Mouse (Mus musculus): Measurements from ENCODE around the gene Islr2.

Gene Islr2

DNA sequence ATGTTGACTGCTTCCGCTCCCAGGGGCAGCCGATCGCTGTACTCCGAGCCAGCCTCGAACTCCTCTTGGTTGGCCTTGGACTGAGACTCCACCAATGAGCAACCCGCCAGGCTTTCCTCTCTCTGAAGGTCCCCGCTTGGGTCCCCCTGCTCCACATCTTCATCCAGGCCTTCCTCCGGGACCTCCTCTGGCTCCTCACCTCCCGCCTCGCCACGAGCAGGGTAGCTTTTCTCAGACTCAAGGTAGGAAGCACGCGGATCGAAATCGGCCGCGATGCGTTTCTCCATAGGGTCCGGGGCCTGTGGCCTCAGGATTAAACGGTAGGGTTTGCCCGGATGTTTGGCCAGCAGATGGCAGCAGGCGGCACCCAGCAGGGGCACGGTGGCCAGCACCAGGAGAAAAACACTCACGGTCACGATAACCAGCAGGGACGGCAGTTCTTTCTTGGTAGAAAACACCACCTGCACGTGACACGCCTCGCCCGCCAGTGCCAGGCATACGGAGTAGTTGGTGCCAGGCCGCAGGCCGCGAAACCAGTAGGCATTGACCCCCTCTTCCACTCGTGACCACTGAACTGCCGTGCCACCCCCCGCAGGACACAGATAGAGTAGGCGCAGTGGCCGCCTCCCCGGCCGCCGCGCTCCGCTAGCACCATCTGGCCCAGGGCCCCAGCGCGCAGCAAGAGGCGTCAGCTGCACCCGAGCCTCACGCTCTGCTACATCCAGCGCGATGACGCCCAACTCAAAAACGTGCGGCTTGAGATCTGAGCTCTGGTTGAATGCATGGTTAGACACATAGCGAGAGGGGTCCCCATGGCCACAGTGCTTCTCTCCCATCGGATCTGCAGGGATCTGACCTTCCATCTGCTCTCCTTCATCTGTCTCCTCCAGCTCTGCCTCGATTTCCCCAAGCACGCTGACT lies 6.1 kb downstream of the Islr2 start:
- DNase-seq (ENCODE audit: low spot score in 2 of 2), result peak; percentile 55 to 79

DNA sequence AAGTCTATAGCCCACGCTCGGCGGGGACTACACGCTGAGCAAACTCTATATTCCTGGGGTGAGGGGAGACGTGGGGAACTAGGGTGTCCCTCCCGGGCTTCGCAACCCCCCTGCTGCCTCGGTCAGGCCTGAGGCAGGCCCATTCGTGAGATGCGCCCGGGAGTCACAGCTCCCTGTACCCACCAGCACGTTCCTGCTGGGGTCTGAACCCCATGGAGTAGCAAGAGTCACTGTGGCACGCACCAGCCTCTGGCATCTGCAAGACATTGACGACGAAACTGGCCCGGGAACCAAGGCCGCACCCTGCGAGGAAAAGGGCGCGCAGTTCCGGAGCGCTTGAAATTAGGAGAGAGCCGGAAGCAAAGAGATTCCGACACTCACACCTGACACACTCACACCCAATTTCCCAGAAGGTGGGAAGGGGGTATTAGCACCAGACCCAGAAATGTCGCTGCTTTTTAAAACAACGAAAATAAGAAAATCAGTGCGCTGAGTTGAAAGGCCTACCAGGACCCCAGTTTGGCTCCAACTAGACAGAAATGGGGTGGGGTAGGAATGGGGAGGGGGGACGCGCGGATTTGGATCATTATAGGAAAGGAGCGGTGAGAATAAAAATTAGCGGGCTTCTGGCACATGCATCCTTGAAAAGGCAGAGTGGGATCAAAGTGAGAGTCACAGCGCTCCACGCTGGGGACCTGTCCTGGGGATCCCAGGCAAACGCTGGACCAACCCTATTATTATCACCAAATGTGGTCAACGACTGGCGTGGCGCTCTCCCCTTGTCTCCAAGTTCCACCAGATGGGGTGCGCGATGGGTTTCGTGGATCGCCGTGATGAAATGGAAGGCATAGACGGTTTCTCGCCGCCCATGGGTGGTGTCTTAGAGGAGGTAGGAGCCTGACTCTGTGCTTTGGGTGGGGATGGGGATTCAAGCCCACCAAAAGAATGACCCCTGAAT lies 7.2 kb downstream of the Islr2 start:
- peak in 1 of 2 experiments; percentile 16 for DNase-seq (ENCODE audit: low spot score in 2 of 2)

DNA sequence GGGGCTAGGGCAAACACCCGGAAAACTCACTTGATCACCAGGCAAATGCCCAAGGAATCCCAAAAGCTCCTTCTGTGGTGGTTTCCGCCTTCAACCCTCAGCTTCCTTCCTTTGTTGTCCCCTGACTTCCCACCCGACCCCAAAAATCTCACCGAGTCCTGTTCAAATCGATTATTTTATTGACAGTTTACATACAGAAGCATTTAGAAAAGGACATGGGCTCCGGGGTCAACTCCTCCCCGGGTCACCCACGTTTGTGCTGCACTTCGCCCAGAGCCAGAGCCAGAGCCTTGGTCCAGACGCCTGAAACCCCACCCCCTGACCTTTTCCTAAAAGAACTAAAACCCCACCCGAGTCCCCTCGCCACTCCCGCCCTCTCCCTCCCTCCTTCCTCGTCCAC lies 8.0 kb downstream of the Islr2 start:
- no peak for DNase-seq (ENCODE audit: low spot score in 2 of 2)

DNA sequence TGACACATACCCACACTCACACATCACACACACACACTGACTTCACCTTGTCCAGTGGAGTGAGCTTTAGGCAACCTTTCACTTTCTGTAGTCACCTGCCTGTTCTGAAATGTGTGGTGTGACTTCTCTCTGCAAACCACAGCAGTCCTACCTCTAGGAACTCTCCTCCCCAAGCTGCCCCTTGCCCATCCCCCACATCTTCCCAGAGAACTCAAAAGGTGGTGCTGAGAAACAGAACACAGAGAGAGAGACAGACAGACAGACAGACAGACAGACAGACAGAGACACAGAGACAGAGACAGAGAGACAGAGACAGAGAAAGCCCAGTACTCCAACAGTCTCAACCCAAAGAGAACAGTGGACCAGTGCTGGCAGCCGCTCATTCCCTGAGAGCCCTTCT lies 8.4 kb downstream of the Islr2 start:
- no peak for DNase-seq (ENCODE audit: low spot score in 2 of 2)

DNA sequence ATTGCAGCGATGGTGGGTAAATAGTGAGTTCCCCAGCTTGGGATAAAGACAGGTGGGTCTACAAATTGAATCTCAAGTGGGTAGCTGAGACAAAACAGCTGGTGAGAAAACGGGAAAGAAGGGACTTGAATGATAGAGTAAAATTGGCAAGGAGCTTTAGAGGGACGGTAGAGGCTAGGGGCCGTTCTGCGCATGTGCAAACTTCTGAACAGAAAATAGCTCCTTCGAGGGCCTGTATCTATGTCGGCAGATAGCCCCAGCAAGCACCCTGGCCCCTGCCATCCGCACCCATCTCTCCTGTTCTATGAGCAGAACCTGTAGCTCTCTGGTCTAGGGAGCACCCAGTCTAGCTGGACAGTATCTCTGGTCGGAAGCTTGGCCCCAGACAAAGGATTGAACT lies 9.9 kb downstream of the Islr2 start:
- no peak for DNase-seq (ENCODE audit: low spot score in 2 of 2)

- no peak for DNase-seq (ENCODE audit: low spot score in 2 of 2)
Observed at GRCm38 (mm10) chr9:58184456-58184855, 19.7 kb downstream of the Islr2 start.

DNA sequence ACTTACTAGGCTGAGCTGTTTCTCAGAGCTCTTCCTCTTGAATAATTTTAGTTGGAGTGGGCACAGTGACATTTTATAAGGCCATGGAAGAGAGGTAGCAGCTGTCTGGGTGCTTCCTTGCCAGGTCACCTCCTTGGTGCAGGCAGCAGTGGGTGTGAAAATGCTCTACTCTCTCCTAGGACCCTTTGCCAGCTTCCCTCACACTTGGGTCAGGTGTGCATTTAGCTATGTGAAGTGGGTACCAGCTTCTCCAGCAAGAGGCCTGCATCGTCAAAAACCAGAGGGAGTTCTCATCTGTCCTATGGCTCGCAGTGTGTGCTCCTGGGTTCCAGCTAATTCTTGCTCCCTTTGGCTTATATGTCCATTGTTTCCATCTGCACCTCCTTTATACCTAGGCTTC lies 24.7 kb downstream of the Islr2 start:
- DNase-seq (ENCODE audit: low spot score in 2 of 2), result no peak

GRCm38 (mm10) chr9:58177165-58177564 lies 27.0 kb downstream of the Islr2 start:
- DNase-seq (ENCODE audit: low spot score in 2 of 2), result no peak

GRCm38 (mm10) chr9:58175745-58176487 lies 28.2 kb downstream of the Islr2 start:
- DNase-seq (ENCODE audit: low spot score in 2 of 2), result no peak

DNA sequence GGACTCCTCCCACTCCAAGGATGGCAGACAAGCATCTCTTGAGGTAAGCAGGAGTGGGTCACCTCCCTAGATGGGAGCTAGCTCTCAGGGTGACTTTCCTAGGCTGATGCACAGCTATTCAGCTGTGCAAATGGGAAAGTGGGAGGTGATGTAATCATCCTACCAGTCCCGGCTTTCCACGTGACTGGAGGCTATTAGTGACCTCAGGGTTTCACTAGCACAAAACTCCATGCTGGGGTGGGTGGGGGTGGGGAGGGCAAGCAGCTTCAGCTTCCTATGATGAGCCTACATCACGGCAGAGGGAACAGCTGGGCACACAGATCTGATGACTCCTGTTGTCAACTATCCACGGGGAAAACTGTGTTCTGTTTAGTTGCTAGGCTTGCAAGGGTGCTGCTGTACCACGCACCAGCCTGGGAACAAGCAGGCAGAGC lies 29.3 kb downstream of the Islr2 start:
- DNase-seq (ENCODE audit: low spot score in 2 of 2), result no peak

DNA sequence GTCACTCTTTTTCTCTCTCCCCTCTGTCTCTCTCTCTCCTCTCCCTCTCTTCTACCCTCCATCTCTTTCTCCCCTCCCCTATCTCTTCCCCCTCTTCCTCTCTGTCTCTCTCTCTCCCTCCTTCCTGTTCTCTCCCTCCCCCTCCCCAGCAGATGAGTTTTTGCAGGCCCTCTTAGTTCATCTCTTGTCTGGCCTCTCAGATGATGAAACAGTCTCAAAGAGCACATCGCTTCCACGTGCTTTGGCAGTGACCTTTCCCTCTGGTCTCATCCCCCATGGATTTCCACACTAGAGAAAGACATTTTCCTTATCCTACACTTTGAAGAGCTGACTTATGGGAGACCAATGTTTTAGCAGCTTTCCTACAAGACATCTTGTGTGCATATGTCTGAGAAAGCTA lies 31.3 kb downstream of the Islr2 start:
- no peak for DNase-seq (ENCODE audit: low spot score in 2 of 2)

GRCm38 (mm10) chr9:58169426-58169825 lies 34.7 kb downstream of the Islr2 start:
- no peak for DNase-seq (ENCODE audit: low spot score in 2 of 2)

GRCm38 (mm10) chr9:58168880-58169279 lies 35.2 kb downstream of the Islr2 start:
- no peak for DNase-seq (ENCODE audit: low spot score in 2 of 2)

- DNase-seq (ENCODE audit: low spot score in 2 of 2), result no peak
Observed at GRCm38 (mm10) chr9:58165779-58166178, 38.3 kb downstream of the Islr2 start.

- DNase-seq (ENCODE audit: low spot score in 2 of 2), result no peak
Observed at GRCm38 (mm10) chr9:58163146-58163545, 41.0 kb downstream of the Islr2 start.

GRCm38 (mm10) chr9:58162173-58162572 lies 41.9 kb downstream of the Islr2 start:
- DNase-seq (ENCODE audit: low spot score in 2 of 2), result no peak

GRCm38 (mm10) chr9:58160315-58160714 lies 43.8 kb downstream of the Islr2 start:
- DNase-seq (ENCODE audit: low spot score in 2 of 2), result peak in 1 of 2 experiments; percentile 47

- no peak for DNase-seq (ENCODE audit: low spot score in 2 of 2)
Observed at GRCm38 (mm10) chr9:58159855-58160254, 44.3 kb downstream of the Islr2 start.

- DNase-seq (ENCODE audit: low spot score in 2 of 2), result no peak
Observed at GRCm38 (mm10) chr9:58158541-58159311, 45.4 kb downstream of the Islr2 start.

- DNase-seq (ENCODE audit: low spot score in 2 of 2), result no peak
Observed at GRCm38 (mm10) chr9:58157838-58158237, 46.3 kb downstream of the Islr2 start.
